Mouse (Mus musculus) cerebellum, adult 2 months (tissue): Measurements from ENCODE around the gene Pah.

Experiments
- CTCF ChIP-seq: fragments of 200-500 bp; IDR thresholded peaks from 2 replicates; pipeline ENCODE4 v1.5.1; 2011; ENCODE audit warnings: low read depth, mild to moderate bottlenecking, control low read depth, low read length, moderate library complexity, borderline replicate concordance; ENCODE audit not compliant: insufficient read depth
- POLR2A ChIP-seq: fragments of 200-500 bp; IDR thresholded peaks from 2 replicates; pipeline ENCODE4 v1.6.1; 2011; ENCODE audit warnings: low read length, control low read depth, borderline replicate concordance; ENCODE audit not compliant: insufficient read depth

DNA sequence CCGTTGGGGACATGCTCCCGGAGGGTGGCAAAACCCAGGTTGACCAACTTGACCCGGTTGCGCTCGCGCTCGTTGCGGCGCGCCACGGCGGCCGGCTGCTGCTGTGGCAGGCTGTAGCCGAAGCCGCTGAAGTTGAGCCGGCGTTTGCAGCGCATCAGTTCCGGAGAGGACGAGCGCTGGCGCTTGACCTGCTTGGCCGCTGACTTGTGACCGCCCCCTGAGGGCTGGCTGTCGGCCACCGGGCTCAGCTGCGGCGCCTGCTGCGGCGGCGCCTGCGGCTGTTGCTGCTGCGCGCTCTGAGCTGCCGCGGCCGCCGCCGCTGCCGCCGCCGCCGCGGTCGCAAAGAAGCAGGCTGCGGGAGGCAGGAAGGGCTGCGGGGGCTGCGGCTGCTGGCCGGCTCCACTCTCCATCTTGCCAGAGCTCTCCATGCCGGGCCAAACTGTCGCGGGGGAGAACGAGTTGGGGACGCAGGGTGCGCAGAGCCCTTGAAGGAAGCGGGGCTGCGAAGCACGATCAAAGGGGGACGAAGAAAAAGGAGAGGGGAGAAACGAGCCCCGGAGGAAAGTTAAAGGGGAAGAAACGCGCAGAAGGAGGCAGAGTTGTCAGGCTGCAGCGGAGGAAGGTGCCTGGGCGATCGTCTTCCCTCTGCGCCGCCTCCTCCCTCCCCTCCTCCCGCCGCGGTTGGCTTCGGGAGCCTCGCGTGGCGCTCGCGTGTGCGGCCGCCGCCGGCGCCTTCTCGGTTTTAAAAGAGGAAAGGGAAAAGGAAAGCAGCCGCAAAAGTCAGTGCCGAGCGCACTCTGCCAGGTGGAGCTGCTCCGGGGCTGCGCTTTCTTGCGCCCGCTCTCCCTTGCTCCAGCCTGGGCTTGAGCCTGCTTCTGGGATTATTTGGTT lies 28.7 kb upstream of the Pah start:
- TF ChIP-seq POLR2A, result no peak
- no peak for TF ChIP-seq CTCF
